Mouse (Mus musculus) stomach, postnatal 0 days (tissue): ENCODE measurements around the gene E2f7. TPM values are rescaled to one million over a fixed set of nuclear protein-coding genes. Genes with fewer than 3 reads are reported as not detected.

Source experiments
- ATAC-seq: fragments of 200-750 bp; cut with Nextera tagmentation; 2 replicates; pipeline ENCODE4 v1.8.0; 2017; ENCODE audit not compliant: low FRiP score, low TSS enrichment
- DNase-seq: peaks from one replicate; pipeline ENCODE4 v3.0.0-alpha.2; 2016; ENCODE audit warnings: low spot score
- H3K27ac ChIP-seq: fragments of 300-500 bp; sonication (generic); replicated peaks from 2 replicates; pipeline ENCODE4 v1.5.1; 2014; ENCODE audit warnings: mild to moderate bottlenecking, control low read depth
- H3K27me3 ChIP-seq: fragments of 300-500 bp; sonication (generic); 2 replicates; pipeline ENCODE4 v1.6.1; 2014; ENCODE audit warnings: low read length; ENCODE audit not compliant: control insufficient read depth, insufficient read depth
- H3K36me3 ChIP-seq: fragments of 300-500 bp; sonication (generic); 2 replicates; pipeline ENCODE4 v1.6.1; 2014; ENCODE audit warnings: low read length, mixed read lengths; ENCODE audit not compliant: control insufficient read depth, insufficient read depth
- H3K4me1 ChIP-seq: fragments of 300-500 bp; sonication (generic); replicated peaks from 2 replicates; pipeline ENCODE4 v1.6.1; 2014; ENCODE audit warnings: antibody characterized with exemption; ENCODE audit not compliant: control insufficient read depth, insufficient read depth
- H3K4me2 ChIP-seq: fragments of 300-500 bp; sonication (generic); replicated peaks from 2 replicates; pipeline ENCODE4 v1.6.1; 2014; ENCODE audit warnings: low read depth, mild to moderate bottlenecking, control low read depth, moderate library complexity
- H3K4me3 ChIP-seq: fragments of 300-500 bp; sonication (generic); 2 replicates; pipeline ENCODE4 v1.5.1; 2014; ENCODE audit warnings: low read depth, low read length, control low read depth
- H3K9ac ChIP-seq: fragments of 300-500 bp; sonication (generic); 2 replicates; pipeline ENCODE4 v1.6.1; 2014; ENCODE audit warnings: mild to moderate bottlenecking, low read length, control low read depth, mixed read lengths
- H3K9me3 ChIP-seq: fragments of 300-500 bp; sonication (generic); 2 replicates; pipeline ENCODE4 v1.6.1; 2016; ENCODE audit warnings: low read length; ENCODE audit not compliant: control insufficient read depth
- CTCF ChIP-seq: IDR thresholded peaks from 2 replicates; pipeline ENCODE4 v1.5.1; 2016; ENCODE audit warnings: antibody characterized with exemption, low read depth, mild to moderate bottlenecking, moderate library complexity
- EP300 ChIP-seq: optimal IDR thresholded peaks from 2 replicates; pipeline ENCODE3; 2016; ENCODE audit warnings: antibody characterized with exemption
- WGBS: fragments of 180-500 bp; shearing (Covaris S2); extraction: QIAGEN DNeasy Blood & Tissue Kit; methylation state at CpG from one replicate; pipeline ENCODE4 v1.1.7; 2014; 5-methylcytosine and 5-hydroxymethylcytosine counted together
- polyA plus RNA-seq: library from polyadenylated mRNA; unstranded; fragments of >200 nt; fragmentation: Nextera tagmentation; extraction: Ambion mirVana; gene quantifications from 2 replicates; pipeline ENCODE4 v1.2.1, GENCODE M21; 2015

Gene E2f7
- polyA plus RNA-seq, 1 experiment from 2014 or later = 5.4 TPM

GRCm38 (mm10) chr10:110801296-110801695 is 56.1 kb downstream of the E2f7 start:
- no peaks in the 10 kb centered on the region for H3K4me1 ChIP-seq
- no peak for TF ChIP-seq EP300
- H3K9ac ChIP-seq = no peak overlapping the region
- DNase-seq = no peak
- no peak overlapping the region for H3K27ac ChIP-seq
- ATAC-seq = no peak
- H3K4me3 ChIP-seq = no peak overlapping the region
- no peaks in the 10 kb centered on the region for H3K9me3 ChIP-seq
- H3K4me2 ChIP-seq = no peak overlapping the region
- WGBS = 79% methylated on average over 3 of the region's 3 CpGs
- H3K36me3 ChIP-seq = no peaks in the 10 kb centered on the region
- H3K27me3 ChIP-seq = no peaks in the 10 kb centered on the region

DNA sequence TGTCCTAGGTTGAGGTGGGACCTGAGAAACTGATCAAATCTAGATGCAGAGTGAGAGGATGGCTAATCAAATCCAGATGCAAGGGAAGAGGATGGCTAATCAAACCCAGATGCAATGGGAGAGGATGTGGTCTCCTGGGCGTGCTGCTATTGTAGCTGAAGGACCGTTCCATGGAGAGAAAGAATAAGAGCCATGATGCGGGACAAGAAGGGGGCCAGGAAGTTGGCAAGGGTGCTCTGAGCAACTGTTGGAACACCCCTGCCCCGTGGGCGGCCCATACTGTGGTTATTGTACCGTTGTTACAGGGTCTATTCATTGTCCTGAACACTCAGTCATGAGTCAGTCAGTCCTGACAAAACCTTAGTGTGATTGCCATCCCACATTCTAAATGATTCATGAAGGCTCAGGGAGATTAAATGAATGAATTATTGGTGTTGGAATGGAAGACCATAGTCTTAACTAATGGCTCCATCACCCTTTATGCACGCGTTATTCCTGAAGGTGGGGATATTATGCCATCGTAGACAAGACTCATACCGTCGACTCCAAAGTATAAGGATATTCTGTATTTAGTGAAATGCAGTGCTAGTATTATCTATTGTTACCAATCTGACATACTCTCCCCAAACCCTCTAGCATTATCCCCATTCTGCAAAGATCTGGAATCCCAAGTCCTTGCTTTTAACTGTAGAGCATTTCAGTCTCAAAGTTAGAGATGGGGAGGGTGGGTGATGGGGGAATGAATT is 59.2 kb downstream of the E2f7 start:
- H3K36me3 ChIP-seq = no peaks in the 10 kb centered on the region
- TF ChIP-seq CTCF (peak; percentile 51; the same call in 1 of the 2 replicates), EP300 (no peak)
- ATAC-seq = no peak
- no peak overlapping the region for H3K4me3 ChIP-seq
- 69% methylated on average over 11 of the region's 11 CpGs for WGBS
- H3K27me3 ChIP-seq = no peaks in the 10 kb centered on the region
- H3K27ac ChIP-seq = no peak overlapping the region
- H3K4me1 ChIP-seq = no peaks in the 10 kb centered on the region
- DNase-seq = no peak
- no peak overlapping the region for H3K4me2 ChIP-seq
- H3K9me3 ChIP-seq = no peaks in the 10 kb centered on the region
- H3K9ac ChIP-seq = no peak overlapping the region

GRCm38 (mm10) chr10:110805025-110805740 is 59.9 kb downstream of the E2f7 start:
- TF ChIP-seq EP300 (no peak), CTCF (no peak)
- no peak overlapping the region for H3K27ac ChIP-seq
- no peak overlapping the region for H3K4me3 ChIP-seq
- no peak overlapping the region for H3K4me2 ChIP-seq
- H3K4me1 ChIP-seq = no peaks in the 10 kb centered on the region
- no peaks in the 10 kb centered on the region for H3K36me3 ChIP-seq
- no peaks in the 10 kb centered on the region for H3K27me3 ChIP-seq
- DNase-seq (no peak), ATAC-seq (no peak)
- H3K9me3 ChIP-seq = no peaks in the 10 kb centered on the region
- no peak overlapping the region for H3K9ac ChIP-seq
- 36% methylated on average over 5 of the region's 5 CpGs for WGBS

- no peak for TF ChIP-seq CTCF
- TF ChIP-seq EP300 = no peak
- DNase-seq (no peak), ATAC-seq (no peak)
- H3K27me3 ChIP-seq = no peaks in the 10 kb centered on the region
- no peak overlapping the region for H3K4me2 ChIP-seq
- no peaks in the 10 kb centered on the region for H3K4me1 ChIP-seq
- no peak overlapping the region for H3K4me3 ChIP-seq
- no peak overlapping the region for H3K9ac ChIP-seq
- H3K36me3 ChIP-seq = no peaks in the 10 kb centered on the region
- no peak overlapping the region for H3K27ac ChIP-seq
- no peaks in the 10 kb centered on the region for H3K9me3 ChIP-seq
- WGBS = 81% methylated on average over 8 of the region's 8 CpGs
These were observed 61.2 kb downstream of the E2f7 start for GRCm38 (mm10) chr10:110806471-110806870.

DNA sequence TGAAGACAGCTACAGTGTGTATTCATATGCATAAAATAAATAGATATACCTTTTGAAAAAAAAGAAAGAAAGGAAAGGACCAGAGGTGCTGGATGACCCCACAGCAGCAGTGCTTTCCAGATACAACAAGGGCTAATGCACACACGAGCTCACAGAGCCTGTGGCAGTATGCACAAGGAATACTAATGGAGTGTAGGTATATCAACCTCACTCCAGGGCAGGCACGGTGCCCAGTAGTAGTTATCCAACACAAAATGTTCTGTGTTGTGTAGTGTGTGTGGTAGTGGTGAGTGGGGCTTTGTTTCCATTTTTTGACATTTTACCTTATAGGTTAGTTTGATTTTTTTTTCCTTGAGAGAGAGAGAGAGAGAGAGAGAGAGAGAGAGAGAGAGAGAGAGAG is 65.3 kb downstream of the E2f7 start:
- ATAC-seq (no peak), DNase-seq (no peak)
- H3K4me1 ChIP-seq = no peaks in the 10 kb centered on the region
- H3K4me2 ChIP-seq = no peak overlapping the region
- H3K9ac ChIP-seq = no peak overlapping the region
- no peak overlapping the region for H3K4me3 ChIP-seq
- H3K9me3 ChIP-seq = no peaks in the 10 kb centered on the region
- H3K27ac ChIP-seq = no peak overlapping the region
- TF ChIP-seq EP300 (no peak), CTCF (no peak)
- WGBS = 71% methylated on average over 2 of the region's 2 CpGs
- H3K27me3 ChIP-seq = no peaks in the 10 kb centered on the region
- H3K36me3 ChIP-seq = no peaks in the 10 kb centered on the region
